21 mouse cellular contexts compared by ENCODE assay signal in the genomic region with DNA sequence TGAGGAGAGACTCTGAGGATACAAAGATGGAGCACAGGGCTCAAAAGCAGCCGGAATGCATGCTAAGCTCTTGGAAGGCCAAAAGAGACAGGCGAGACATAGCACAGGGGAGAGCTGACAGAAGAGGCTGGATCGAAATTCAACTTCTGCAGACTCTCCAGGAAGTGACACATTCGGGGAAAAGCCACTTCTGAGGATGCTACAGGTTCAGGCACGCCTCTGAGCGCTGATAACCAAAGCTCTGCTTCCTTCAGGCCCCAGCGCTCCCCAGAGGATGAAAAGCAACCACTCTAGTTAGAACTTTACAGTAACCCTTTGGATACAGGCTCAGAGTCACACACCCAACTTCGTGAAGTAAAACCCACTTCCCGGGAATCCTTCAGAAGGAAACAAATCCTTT.
A peak's percentile ranks its signal among the peaks of the same experiment; 100 is the strongest.
DNase-seq lines count a peak whose midpoint lies in the region; ATAC-seq and TF ChIP-seq lines count a peak whose summit lies in the region.
"Had no signal": no experiment of that assay in that cellular context is flagged by ENCODE, and none has a peak within 500 bp of the region (broad histone marks: within the 10 kb centered on the region; RNA-seq: fewer than 3 reads in every experiment).

No protein-coding gene starts in this region.

- H3K4me3 ChIP-seq in thymus, adult 2 months (ENCODE audit: control insufficient read depth, insufficient read depth, low read length) = no peak overlapping the region
- H3K4me3 ChIP-seq: erythroblast, embryonic 14.5 days; forebrain, embryonic 12.5 days; heart, embryonic 12.5 days; hindbrain, embryonic 12.5 days; left cerebral cortex, adult 2 months; neural tube, embryonic 12.5 days had no signal

- no peak for TF ChIP-seq CTCF in thymus, adult 2 months (IDR thresholded peaks at IDR 0.05; ENCODE audit: borderline replicate concordance, control insufficient read depth, extremely low read depth, insufficient read depth, low read length, poor library complexity)

- H3K4me1 ChIP-seq in thymus, adult 2 months (replicated peaks; ENCODE audit: control insufficient read depth, insufficient read depth, low read length) = peaks cover 21% of the 10 kb centered on the region
- H3K4me1 ChIP-seq: forebrain, embryonic 12.5 days; neural tube, embryonic 12.5 days had no signal

- no peaks in the 10 kb centered on the region for H3K36me3 ChIP-seq in thymus, adult 2 months (ENCODE audit: control insufficient read depth, insufficient read depth, low read length)

- peak; percentile 30 for DNase-seq in thymus, adult 2 months
- no peak for DNase-seq in thymus, adult 18-20 months
- DNase-seq in thymus, postnatal 4 days = peak; percentile 53
- no peak for DNase-seq in yolk sac, embryonic 10.5 days (ENCODE audit: low spot score)
- DNase-seq in left cerebral cortex, adult 8-10 months (ENCODE audit: low spot score in 2 of 2) = no peak
- DNase-seq: adrenal gland, postnatal 25 days; cerebellum, adult 9-10 months; kidney, adult 2 months; layer of hippocampus, adult 9-11 months; left cerebral cortex, postnatal 4 days; lung, postnatal 4 days; midbrain, embryonic 14.5 days had no signal

- 16% methylated on average over 9 of the region's 9 CpGs for WGBS in thymus, adult 2 months

- H3K27me3 ChIP-seq in thymus, adult 2 months (ENCODE audit: control insufficient read depth, insufficient read depth, low read length) = no peaks in the 10 kb centered on the region
- H3K27me3 ChIP-seq: forebrain, embryonic 12.5 days; heart, embryonic 12.5 days; hindbrain, embryonic 12.5 days; neural tube, embryonic 12.5 days had no signal

- H3K27ac ChIP-seq in thymus, adult 2 months (ENCODE audit: control insufficient read depth, insufficient read depth, low read length) = peak overlapping the region; percentile 49; the same call in 1 of the 2 replicates
- H3K27ac ChIP-seq: forebrain, embryonic 12.5 days; hindbrain, embryonic 12.5 days; kidney, postnatal 0 days; left cerebral cortex, adult 2 months; neural tube, embryonic 12.5 days had no signal

- TF ChIP-seq POLR2A in thymus, adult 2 months (IDR thresholded peaks at IDR 0.05; ENCODE audit: control insufficient read depth, extremely low read depth, insufficient read depth, low read length, poor library complexity) = no peak

- ATAC-seq in CD4-positive, CD25-positive, alpha-beta regulatory T cell, adult 4 months = peak; percentile 55
- ATAC-seq in inflammation-experienced regulatory T-cells, adult 6 months = peak; percentile 68

Comparison
In these comparisons a context has a peak if more than half of its experiments do, and no peak if none do; other contexts are left out.
1. DNase-seq: peak in thymus, adult 2 months (single experiment) and thymus, postnatal 4 days (single experiment); none in thymus, adult 18-20 months (0 of 2), yolk sac, embryonic 10.5 days (single experiment) and left cerebral cortex, adult 8-10 months (0 of 2).